Mouse (Mus musculus) hindbrain, embryonic 15.5 days (tissue): Measurements from ENCODE around the gene Smarcad1. TPM values are rescaled to one million over a fixed set of nuclear protein-coding genes. Genes with fewer than 3 reads are reported as not detected.

Experiments
- ATAC-seq: fragments of 200-750 bp; cut with Nextera tagmentation; 2 replicates; pipeline ENCODE4 v1.8.0; 2017; ENCODE audit warnings: low read depth, moderate number of reproducible peaks, moderate TSS enrichment; ENCODE audit not compliant: low FRiP score
- H3K27ac ChIP-seq: fragments of 300-500 bp; sonication (generic); replicated peaks from 2 replicates; pipeline ENCODE4 v1.5.1; 2015; ENCODE audit warnings: mild to moderate bottlenecking, inconsistent platforms
- H3K27me3 ChIP-seq: fragments of 300-500 bp; sonication (generic); 2 replicates; pipeline ENCODE4 v1.6.1; 2015; ENCODE audit warnings: control low read depth, inconsistent platforms
- H3K36me3 ChIP-seq: fragments of 300-500 bp; sonication (generic); 2 replicates; pipeline ENCODE4 v1.6.1; 2015; ENCODE audit warnings: control low read depth, inconsistent platforms
- H3K4me1 ChIP-seq: fragments of 300-500 bp; sonication (generic); replicated peaks from 2 replicates; pipeline ENCODE4 v1.6.1; 2015; ENCODE audit warnings: control low read depth, inconsistent platforms
- H3K4me2 ChIP-seq: fragments of 300-500 bp; sonication (generic); 2 replicates; pipeline ENCODE4 v1.6.1; 2015; ENCODE audit warnings: moderate library complexity, mild to moderate bottlenecking, inconsistent platforms
- H3K4me3 ChIP-seq: fragments of 300-500 bp; sonication (generic); 2 replicates; pipeline ENCODE4 v1.5.1; 2015; ENCODE audit warnings: mild to moderate bottlenecking, inconsistent platforms
- H3K9ac ChIP-seq: fragments of 300-500 bp; sonication (generic); 2 replicates; pipeline ENCODE4 v1.6.1; 2015; ENCODE audit warnings: inconsistent platforms
- H3K9me3 ChIP-seq: fragments of 300-500 bp; sonication (generic); 2 replicates; pipeline ENCODE4 v1.6.1; 2016; ENCODE audit warnings: control low read depth, inconsistent platforms
- WGBS: fragments of 180-500 bp; shearing (Covaris S2); methylation state at CpG from one replicate; pipeline ENCODE4 v1.1.7; 2015; 5-methylcytosine and 5-hydroxymethylcytosine counted together
- polyA plus RNA-seq: library from polyadenylated mRNA; unstranded; fragments of >200 nt; fragmentation: Nextera tagmentation; extraction: Ambion mirVana; gene quantifications from 2 replicates; pipeline ENCODE4 v1.2.1, GENCODE M21; 2015

Smarcad1 gene
- polyA plus RNA-seq, 1 experiment from 2014 or later, result 52.0 TPM

GRCm38 (mm10) chr6:65117540-65117939 lies 75.2 kb downstream of the Smarcad1 start:
- Histone ChIP-seq H3K27me3 (no peaks in the 10 kb centered on the region), H3K9ac (no peak overlapping the region), H3K4me3 (no peak overlapping the region), H3K36me3 (peaks cover 38% of the 10 kb centered on the region), H3K4me1 (no peaks in the 10 kb centered on the region), H3K9me3 (no peaks in the 10 kb centered on the region), H3K27ac (no peak overlapping the region), H3K4me2 (no peak overlapping the region)
- peak; percentile 58 for ATAC-seq
- 80% methylated on average over 1 of the region's 1 CpGs for WGBS

- ATAC-seq, result peak; percentile 54; the same call in 1 of the 2 replicates
- H3K4me3 ChIP-seq, result no peak overlapping the region
- WGBS, result 22% methylated on average over 2 of the region's 2 CpGs
- H3K9ac ChIP-seq, result no peak overlapping the region
- no peaks in the 10 kb centered on the region for H3K27me3 ChIP-seq
- H3K4me1 ChIP-seq, result no peaks in the 10 kb centered on the region
- no peak overlapping the region for H3K4me2 ChIP-seq
- H3K36me3 ChIP-seq, result no peaks in the 10 kb centered on the region
- H3K9me3 ChIP-seq, result no peaks in the 10 kb centered on the region
- H3K27ac ChIP-seq, result no peak overlapping the region
Measured at GRCm38 (mm10) chr6:65126074-65126726, 83.8 kb downstream of the Smarcad1 start.

GRCm38 (mm10) chr6:65132376-65132775 lies 90.0 kb downstream of the Smarcad1 start:
- Histone ChIP-seq H3K4me3 (no peak overlapping the region), H3K4me1 (peaks cover 4% of the 10 kb centered on the region; the same call in 1 of the 2 replicates), H3K4me2 (no peak overlapping the region), H3K36me3 (no peaks in the 10 kb centered on the region), H3K27ac (no peak overlapping the region), H3K9me3 (no peaks in the 10 kb centered on the region), H3K27me3 (no peaks in the 10 kb centered on the region), H3K9ac (no peak overlapping the region)
- ATAC-seq, result peak; percentile 68
- WGBS, result 23% methylated on average over 6 of the region's 6 CpGs

- WGBS, result 25% methylated on average over 2 of the region's 2 CpGs
- Histone ChIP-seq H3K4me2 (no peak overlapping the region), H3K36me3 (no peaks in the 10 kb centered on the region), H3K4me1 (0 out of 2 replicates have a peak, but pooled peaks cover 4% of the 10 kb centered on the region), H3K9me3 (no peaks in the 10 kb centered on the region), H3K27me3 (no peaks in the 10 kb centered on the region), H3K27ac (no peak overlapping the region), H3K4me3 (no peak overlapping the region), H3K9ac (no peak overlapping the region)
- ATAC-seq, result no peak
Measured at GRCm38 (mm10) chr6:65137802-65138201, 95.4 kb downstream of the Smarcad1 start.

GRCm38 (mm10) chr6:65138243-65138642 lies 95.9 kb downstream of the Smarcad1 start:
- H3K36me3 ChIP-seq, result no peaks in the 10 kb centered on the region
- H3K4me3 ChIP-seq, result no peak overlapping the region
- H3K4me2 ChIP-seq, result no peak overlapping the region
- H3K4me1 ChIP-seq, result 0 out of 2 replicates have a peak, but pooled peaks cover 4% of the 10 kb centered on the region
- WGBS, result 78% methylated on average over 1 of the region's 1 CpGs
- H3K27me3 ChIP-seq, result no peaks in the 10 kb centered on the region
- H3K9me3 ChIP-seq, result no peaks in the 10 kb centered on the region
- H3K27ac ChIP-seq, result no peak overlapping the region
- no peak for ATAC-seq
- H3K9ac ChIP-seq, result no peak overlapping the region

GRCm38 (mm10) chr6:65140082-65140749 lies 97.8 kb downstream of the Smarcad1 start:
- Histone ChIP-seq H3K9ac (no peak overlapping the region), H3K4me1 (peaks cover 9% of the 10 kb centered on the region; the same call in 1 of the 2 replicates), H3K4me3 (no peak overlapping the region), H3K36me3 (no peaks in the 10 kb centered on the region), H3K4me2 (no peak overlapping the region), H3K27me3 (no peaks in the 10 kb centered on the region), H3K9me3 (no peaks in the 10 kb centered on the region), H3K27ac (no peak overlapping the region)
- 36% methylated on average over 5 of the region's 5 CpGs for WGBS
- peak; percentile 45; the same call in 1 of the 2 replicates for ATAC-seq

- Histone ChIP-seq H3K9me3 (no peaks in the 10 kb centered on the region), H3K4me1 (peaks cover 9% of the 10 kb centered on the region; the same call in 1 of the 2 replicates), H3K4me3 (no peak overlapping the region), H3K27me3 (no peaks in the 10 kb centered on the region), H3K4me2 (no peak overlapping the region), H3K27ac (no peak overlapping the region), H3K9ac (no peak overlapping the region), H3K36me3 (no peaks in the 10 kb centered on the region)
- no peak for ATAC-seq
- WGBS, result 53% methylated on average over 6 of the region's 6 CpGs
Measured at GRCm38 (mm10) chr6:65140750-65141243, 98.4 kb downstream of the Smarcad1 start.

GRCm38 (mm10) chr6:65142316-65142715 lies 99.9 kb downstream of the Smarcad1 start:
- H3K27ac ChIP-seq, result no peak overlapping the region
- H3K9ac ChIP-seq, result no peak overlapping the region
- ATAC-seq, result no peak
- H3K4me2 ChIP-seq, result no peak overlapping the region
- H3K9me3 ChIP-seq, result no peaks in the 10 kb centered on the region
- 89% methylated on average over 1 of the region's 1 CpGs for WGBS
- H3K27me3 ChIP-seq, result no peaks in the 10 kb centered on the region
- peaks cover 9% of the 10 kb centered on the region; the same call in 1 of the 2 replicates for H3K4me1 ChIP-seq
- H3K4me3 ChIP-seq, result no peak overlapping the region
- H3K36me3 ChIP-seq, result no peaks in the 10 kb centered on the region

GRCm38 (mm10) chr6:65144621-65145205 lies 102.3 kb downstream of the Smarcad1 start, which contains the start of gene Hpgds:
TSS of gene Hpgds (minus strand) at chr6:65144908.
- 15% methylated on average over 16 of the region's 16 CpGs for WGBS
- Histone ChIP-seq H3K4me3 (no peak within 1 kb of the TSS), H3K9me3 (no peaks in the 10 kb centered on the region), H3K9ac (no peak within 1 kb of the TSS), H3K4me1 (peaks cover 4% of the 10 kb centered on the region; the same call in 1 of the 2 replicates), H3K27me3 (no peaks in the 10 kb centered on the region), H3K27ac (no peak within 1 kb of the TSS), H3K36me3 (no peaks in the 10 kb centered on the region), H3K4me2 (peak within 1 kb of the TSS; percentile 44)
- ATAC-seq, result no peak

- no peak overlapping the region for H3K9ac ChIP-seq
- H3K4me2 ChIP-seq, result no peak overlapping the region
- WGBS, result 95% methylated on average over 4 of the region's 4 CpGs
Measured at GRCm38 (mm10) chr6:65146363-65146762, 104.0 kb downstream of the Smarcad1 start.

GRCm38 (mm10) chr6:65150703-65151102 lies 108.3 kb downstream of the Smarcad1 start:
- 12% methylated on average over 22 of the region's 22 CpGs for WGBS
- Histone ChIP-seq H3K9me3 (no peaks in the 10 kb centered on the region), H3K27me3 (no peaks in the 10 kb centered on the region), H3K9ac (no peak overlapping the region), H3K4me3 (peak overlapping the region; percentile 28), H3K36me3 (no peaks in the 10 kb centered on the region), H3K27ac (no peak overlapping the region), H3K4me2 (peak overlapping the region; percentile 54), H3K4me1 (no peaks in the 10 kb centered on the region)
- ATAC-seq, result no peak

More at GRCm38 (mm10) chr6:65146363-65146762, 104.0 kb downstream of the Smarcad1 start:
- ATAC-seq, result no peak
- Histone ChIP-seq H3K27ac (no peak overlapping the region), H3K9me3 (no peaks in the 10 kb centered on the region), H3K4me3 (no peak overlapping the region), H3K4me1 (peaks cover 4% of the 10 kb centered on the region; the same call in 1 of the 2 replicates), H3K36me3 (no peaks in the 10 kb centered on the region), H3K27me3 (no peaks in the 10 kb centered on the region)

GRCm38 (mm10) chr6:65153570-65153969 lies 111.2 kb downstream of the Smarcad1 start:
- no peak for ATAC-seq
- H3K27ac ChIP-seq, result no peak overlapping the region
- H3K4me2 ChIP-seq, result no peak overlapping the region
- no peaks in the 10 kb centered on the region for H3K36me3 ChIP-seq
- WGBS, result 70% methylated on average over 3 of the region's 3 CpGs
- H3K9ac ChIP-seq, result no peak overlapping the region
- no peaks in the 10 kb centered on the region for H3K27me3 ChIP-seq
- H3K4me1 ChIP-seq, result no peaks in the 10 kb centered on the region
- H3K4me3 ChIP-seq, result no peak overlapping the region
- H3K9me3 ChIP-seq, result no peaks in the 10 kb centered on the region
